Mouse (Mus musculus) G1E (cell line): ENCODE data around the gene Atg7.

Source experiments
- CTCF ChIP-seq: IDR thresholded peaks from 2 replicates; pipeline ENCODE4 v1.5.1; 2012; ENCODE audit warnings: low read depth, low read length, inconsistent platforms, mixed read lengths
- GATA1 ChIP-seq: IDR thresholded peaks from 2 replicates; pipeline ENCODE4 v1.6.1; 2012; ENCODE audit warnings: borderline replicate concordance, low read length, inconsistent platforms, mixed read lengths
- GATA2 ChIP-seq: IDR thresholded peaks from 2 replicates; pipeline ENCODE4 v1.6.1; 2012; ENCODE audit warnings: low read depth, low read length, inconsistent platforms, borderline replicate concordance

GRCm38 (mm10) chr6:114893427-114894209 is 250.7 kb downstream of the Atg7 start:
- no peak for TF ChIP-seq GATA1
- no peak for TF ChIP-seq GATA2
- no peak for TF ChIP-seq CTCF
